Mouse (Mus musculus) G1E (cell line): ENCODE results near the gene Izumo1.

ENCODE experiments used
- GATA1 ChIP-seq: IDR thresholded peaks from 2 replicates; pipeline ENCODE4 v1.6.1; 2012; ENCODE audit warnings: borderline replicate concordance, low read length, inconsistent platforms, mixed read lengths
- GATA2 ChIP-seq: IDR thresholded peaks from 2 replicates; pipeline ENCODE4 v1.6.1; 2012; ENCODE audit warnings: low read depth, low read length, inconsistent platforms, borderline replicate concordance

DNA sequence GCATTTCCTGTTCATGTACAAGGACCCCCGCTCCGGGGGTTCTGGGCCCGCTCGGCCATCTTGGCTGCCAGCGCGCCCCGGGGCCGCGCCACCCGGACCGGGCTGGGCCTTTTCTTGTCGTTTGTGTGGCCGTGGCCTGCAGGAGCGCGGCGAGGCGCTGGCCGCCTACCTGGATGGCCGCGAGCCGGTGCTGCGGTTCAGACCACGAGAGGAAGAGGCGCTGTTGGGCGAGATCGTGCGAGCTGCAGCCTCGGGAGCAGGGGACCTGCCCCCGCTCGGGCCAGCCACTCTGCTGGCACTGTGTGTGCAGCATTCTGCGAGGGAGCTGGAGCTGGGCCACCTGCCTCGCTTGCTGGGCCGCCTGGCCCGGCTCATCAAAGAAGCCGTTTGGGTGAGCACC, 10.9 kb downstream of the Izumo1 start:
- no peak for TF ChIP-seq GATA1
- no peak for TF ChIP-seq GATA2
